Mouse (Mus musculus): Measurements from ENCODE around the gene Lmnb2.

GRCm38 (mm10) chr10:80895697-80896096 lies 22.3 kb downstream of the Lmnb2 start:
- no peak for TF ChIP-seq POLR2A (IDR thresholded peaks at IDR 0.05; ENCODE audit: extremely low read depth, insufficient read depth, low read length)
- no peak for TF ChIP-seq CTCF (IDR thresholded peaks at IDR 0.05; ENCODE audit: extremely low read depth, insufficient read depth, low read length)
